Mouse (Mus musculus) myocyte (in vitro differentiated cells): ENCODE measurements around the gene Tmem114.

ENCODE experiments used
- CEBPB ChIP-seq: IDR thresholded peaks from 2 replicates; pipeline ENCODE4 v1.6.1; 2011; ENCODE audit warnings: mild to moderate bottlenecking, moderate library complexity; ENCODE audit not compliant: poor library complexity, insufficient read depth, severe bottlenecking
- E2F4 ChIP-seq: IDR thresholded peaks from one replicate; pipeline ENCODE4 v1.6.1; 2011; ENCODE audit warnings: mild to moderate bottlenecking, control low read depth, moderate library complexity; ENCODE audit not compliant: insufficient read depth
- MAX ChIP-seq: IDR thresholded peaks from one replicate; pipeline ENCODE4 v1.6.1; 2011; ENCODE audit warnings: low read depth, mild to moderate bottlenecking, control low read depth
- MYOD1 ChIP-seq, 3 experiments: IDR thresholded peaks; one replicate each; pipeline ENCODE4 v1.6.1; 2011; ENCODE audit warnings: control low read depth in 2 of 3, low read depth in 2 of 3, mild to moderate bottlenecking in 2 of 3, moderate library complexity in 1 of 3; ENCODE audit not compliant: insufficient read length in 2 of 3, control insufficient read depth in 1 of 3
- MYOG ChIP-seq, 3 experiments: IDR thresholded peaks; one replicate each; pipeline ENCODE4 v1.6.1; 2011; ENCODE audit warnings: control low read depth in 2 of 3, low read depth in 2 of 3, mild to moderate bottlenecking in 2 of 3; ENCODE audit not compliant: insufficient read length in 2 of 3, control insufficient read depth in 1 of 3, insufficient read depth in 1 of 3
- POLR2A ChIP-seq: IDR thresholded peaks from one replicate; pipeline ENCODE4 v1.6.1; 2011; ENCODE audit warnings: low read depth, mild to moderate bottlenecking, control low read depth, moderate library complexity; ENCODE audit not compliant: insufficient read length
- POLR2AphosphoS2 ChIP-seq: IDR thresholded peaks from one replicate; pipeline ENCODE4 v1.6.1; 2011; ENCODE audit warnings: low read depth, control low read depth; ENCODE audit not compliant: insufficient read length
- REST ChIP-seq: IDR thresholded peaks from one replicate; pipeline ENCODE4 v1.6.1; 2011; ENCODE audit warnings: mild to moderate bottlenecking, control low read depth, moderate library complexity; ENCODE audit not compliant: insufficient read depth, insufficient read length
- TCF12 ChIP-seq: IDR thresholded peaks from one replicate; pipeline ENCODE4 v1.6.1; 2011; ENCODE audit warnings: mild to moderate bottlenecking, control low read depth; ENCODE audit not compliant: poor library complexity, insufficient read depth, severe bottlenecking
- TCF3 ChIP-seq: IDR thresholded peaks from one replicate; pipeline ENCODE4 v1.6.1; 2011; ENCODE audit warnings: low read depth, control low read depth; ENCODE audit not compliant: insufficient read length
- USF1 ChIP-seq: IDR thresholded peaks from one replicate; pipeline ENCODE4 v1.6.1; 2011; ENCODE audit warnings: low read depth, mild to moderate bottlenecking, control low read depth, moderate library complexity

DNA sequence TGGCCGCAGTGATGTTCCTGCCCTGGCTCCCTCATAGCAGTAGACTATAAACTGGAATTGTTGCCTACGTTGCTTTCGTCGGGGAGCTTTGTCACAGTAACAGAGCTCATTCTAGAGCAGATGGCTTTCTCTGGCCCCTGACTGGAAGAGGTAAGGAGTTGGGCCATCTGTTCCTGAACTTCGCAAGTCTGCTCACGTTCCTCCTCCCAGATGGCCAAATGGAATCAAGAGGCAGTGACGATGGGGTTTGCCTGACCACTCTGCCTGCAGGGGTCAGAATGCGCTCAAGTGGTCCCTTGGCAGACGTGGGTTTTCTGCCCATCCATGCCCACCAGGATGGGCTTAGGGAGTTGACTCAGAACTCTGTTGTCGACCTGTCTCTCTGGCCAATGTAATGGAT lies 4.6 kb downstream of the Tmem114 start:
- TF ChIP-seq CEBPB, result no peak
- no peak for TF ChIP-seq POLR2AphosphoS2
- TF ChIP-seq E2F4, result no peak
- TF ChIP-seq POLR2A, result no peak
- no peak for TF ChIP-seq MAX
- no peak for TF ChIP-seq TCF12
- no peak for TF ChIP-seq MYOG (IDR thresholded peaks at IDR 0.05; ENCODE audit: control insufficient read depth in 1 of 3, insufficient read depth in 1 of 3, insufficient read length in 2 of 3, low read depth in 2 of 3)
- TF ChIP-seq USF1, result no peak
- TF ChIP-seq TCF3, result no peak
- TF ChIP-seq MYOD1 (IDR thresholded peaks at IDR 0.05; ENCODE audit: control insufficient read depth in 1 of 3, insufficient read length in 2 of 3, low read depth in 2 of 3), result no peak
- no peak for TF ChIP-seq REST
